Mouse (Mus musculus) gastrocnemius, adult 18-20 months (tissue): ENCODE data around the gene Ugt1a1. TPM values are rescaled to one million over a fixed set of nuclear protein-coding genes. Genes with fewer than 3 reads are reported as not detected.
"Not testable (repeated sequence)": the region's sequence is repeated elsewhere in the genome, so short reads cannot be mapped to it uniquely, and the experiment has no call there.

Source experiments
- DNase-seq: peaks from one replicate; pipeline ENCODE4 v3.0.0; 2021; ENCODE audit warnings: low spot score
- total RNA-seq, 2 experiments: library from RNA; stranded (reverse); gene quantifications; 2 replicates each; pipeline ENCODE4 v1.2.3; 2021

Ugt1a1 gene
- total RNA-seq, 2 experiments from 2014 or later = 0.09 TPM; not detected in 1

GRCm38 (mm10) chr1:88218051-88218450, 6.3 kb downstream of the Ugt1a1 start:
- DNase-seq = peak; percentile 3

GRCm38 (mm10) chr1:88218591-88218990, 6.8 kb downstream of the Ugt1a1 start:
- no peak for DNase-seq

- DNase-seq = peak; percentile 8
These were observed 7.3 kb downstream of the Ugt1a1 start for GRCm38 (mm10) chr1:88219054-88219453.

- DNase-seq = peak; percentile 18
These were observed 8.6 kb downstream of the Ugt1a1 start for GRCm38 (mm10) chr1:88220336-88220735.

GRCm38 (mm10) chr1:88222216-88222615, 10.5 kb downstream of the Ugt1a1 start:
- no peak for DNase-seq

- DNase-seq = peak; percentile 7
These were observed 11.3 kb downstream of the Ugt1a1 start for GRCm38 (mm10) chr1:88223011-88223515.

GRCm38 (mm10) chr1:88223591-88223990, 11.8 kb downstream of the Ugt1a1 start:
- peak; percentile 13 for DNase-seq

- peak; percentile 23 for DNase-seq
These were observed 12.4 kb downstream of the Ugt1a1 start for GRCm38 (mm10) chr1:88224029-88224776.

GRCm38 (mm10) chr1:88225301-88225700, 13.5 kb downstream of the Ugt1a1 start:
- DNase-seq = not testable (repeated sequence)

GRCm38 (mm10) chr1:88225741-88226140, 14.0 kb downstream of the Ugt1a1 start:
- peak; percentile 4 for DNase-seq

- peak; percentile 1 for DNase-seq
These were observed 15.1 kb downstream of the Ugt1a1 start, which contains the start of gene Mroh2a for GRCm38 (mm10) chr1:88226670-88227379. Gene Mroh2a (plus strand): TSS chr1:88226986.

GRCm38 (mm10) chr1:88227482-88227881, 15.7 kb downstream of the Ugt1a1 start:
- no peak for DNase-seq

- no peak for DNase-seq
These were observed 16.4 kb downstream of the Ugt1a1 start for GRCm38 (mm10) chr1:88228121-88228520.

GRCm38 (mm10) chr1:88229566-88229965, 17.8 kb downstream of the Ugt1a1 start:
- no peak for DNase-seq

GRCm38 (mm10) chr1:88229986-88230385, 18.2 kb downstream of the Ugt1a1 start:
- DNase-seq = no peak

GRCm38 (mm10) chr1:88230421-88230820, 18.7 kb downstream of the Ugt1a1 start:
- DNase-seq = no peak

GRCm38 (mm10) chr1:88230981-88231802, 19.4 kb downstream of the Ugt1a1 start:
- no peak for DNase-seq

- no peak for DNase-seq
These were observed 20.2 kb downstream of the Ugt1a1 start for GRCm38 (mm10) chr1:88231803-88232499.

GRCm38 (mm10) chr1:88232664-88233380, 21.1 kb downstream of the Ugt1a1 start:
- DNase-seq = no peak
